Mouse (Mus musculus): ENCODE results near the gene Hectd3.

DNA sequence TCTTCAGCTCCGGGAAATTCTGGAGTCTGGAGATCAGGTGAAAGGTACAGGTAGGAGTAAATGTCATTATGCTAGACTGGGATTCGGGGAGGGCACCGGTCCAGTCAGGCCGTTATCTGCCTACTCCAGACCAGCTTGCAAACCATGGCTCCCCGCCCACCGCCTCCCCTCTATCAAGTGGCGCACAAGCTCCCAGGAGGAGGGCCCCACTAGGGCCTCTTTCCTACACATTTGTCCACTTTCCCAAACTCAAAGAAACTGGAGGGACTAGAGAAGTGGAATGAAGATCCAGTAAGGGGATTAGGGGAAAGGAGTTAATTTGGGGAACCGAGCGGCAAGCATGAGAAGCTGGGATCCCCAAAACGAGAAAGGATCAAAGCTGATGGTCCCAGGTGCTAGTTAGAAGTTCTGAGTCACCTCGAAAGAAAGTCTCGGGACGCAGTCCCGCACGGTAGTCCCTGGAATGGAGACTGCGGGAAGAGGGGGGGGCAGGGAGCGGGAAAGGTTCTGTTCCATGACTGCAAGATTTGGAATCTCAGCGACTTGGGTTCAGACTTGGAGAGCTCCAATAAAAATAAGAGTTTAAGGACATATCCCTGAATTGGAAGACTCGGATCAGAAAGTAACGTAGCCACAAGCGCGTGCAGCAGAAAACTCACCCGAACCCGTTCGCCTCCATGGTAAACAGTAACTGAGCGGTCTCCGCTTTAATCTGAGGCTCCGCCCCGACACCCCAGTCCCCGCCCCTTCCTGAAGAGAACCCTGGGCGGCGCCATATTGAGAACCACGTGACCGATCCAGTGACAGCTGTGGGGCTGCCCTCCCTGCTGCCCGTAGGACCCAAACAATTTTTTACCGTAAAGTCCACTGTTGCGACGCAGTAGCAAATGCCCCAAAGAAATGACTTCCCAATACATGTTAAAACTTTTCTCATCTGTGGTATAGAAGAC lies 1.2 kb upstream of the Hectd3 start, which contains the start of gene Urod:
- TF ChIP-seq CTCF (conservative IDR thresholded peaks at IDR 0.05; ENCODE audit: insufficient read depth, insufficient read length, low read depth, low read length): no peak
- no peak for TF ChIP-seq POLR2A (IDR thresholded peaks at IDR 0.05; ENCODE audit: low read depth, low read length)
